Mouse (Mus musculus) liver, postnatal 0 days (tissue): Measurements from ENCODE around the gene Zfp791. TPM values are rescaled to one million over a fixed set of nuclear protein-coding genes. Genes with fewer than 3 reads are reported as not detected.

Source experiments
- ATAC-seq: fragments of 200-750 bp; cut with Nextera tagmentation; 2 replicates; pipeline ENCODE4 v1.8.0; 2017; ENCODE audit warnings: mild to moderate bottlenecking, moderate library complexity
- DNase-seq: peaks from one replicate; pipeline ENCODE4 v3.0.0-alpha.2; 2016
- H3K27ac ChIP-seq: fragments of 300-500 bp; sonication (generic); 2 replicates; pipeline ENCODE4 v1.5.1; 2014; ENCODE audit warnings: antibody characterized with exemption, moderate library complexity, mild to moderate bottlenecking, low read depth
- H3K27me3 ChIP-seq: fragments of 300-500 bp; sonication (generic); 2 replicates; pipeline ENCODE4 v1.6.1; 2014; ENCODE audit warnings: low read length, control low read depth, mixed read lengths; ENCODE audit not compliant: insufficient read depth
- H3K36me3 ChIP-seq: fragments of 300-500 bp; sonication (generic); replicated peaks from 2 replicates; pipeline ENCODE4 v1.6.1; 2014; ENCODE audit warnings: mild to moderate bottlenecking, control low read depth, low read length, moderate library complexity, mixed read lengths; ENCODE audit not compliant: insufficient read depth
- H3K4me1 ChIP-seq: fragments of 300-500 bp; sonication (generic); 2 replicates; pipeline ENCODE4 v1.6.1; 2014; ENCODE audit warnings: antibody characterized with exemption, mild to moderate bottlenecking, control low read depth; ENCODE audit not compliant: insufficient read depth
- H3K4me2 ChIP-seq: fragments of 300-500 bp; sonication (generic); 2 replicates; pipeline ENCODE4 v1.6.1; 2014; ENCODE audit warnings: low read depth, mild to moderate bottlenecking, low read length, moderate library complexity, mixed read lengths
- H3K4me3 ChIP-seq: fragments of 300-500 bp; sonication (generic); 2 replicates; pipeline ENCODE4 v1.5.1; 2014; ENCODE audit warnings: low read depth, low read length
- H3K9ac ChIP-seq: fragments of 300-500 bp; sonication (generic); replicated peaks from 2 replicates; pipeline ENCODE4 v1.6.1; 2014; ENCODE audit warnings: mild to moderate bottlenecking, moderate library complexity
- H3K9me3 ChIP-seq: fragments of 300-500 bp; sonication (generic); 2 replicates; pipeline ENCODE4 v1.6.1; 2016; ENCODE audit warnings: mild to moderate bottlenecking, control low read depth, low read length, mixed read lengths
- CTCF ChIP-seq: sonication (generic); IDR thresholded peaks from 2 replicates; pipeline ENCODE4 v1.5.1; 2016; ENCODE audit warnings: antibody characterized with exemption, low read depth
- EP300 ChIP-seq: IDR thresholded peaks from 2 replicates; pipeline ENCODE4 v1.6.1; 2016; ENCODE audit warnings: antibody characterized with exemption, low read depth, mild to moderate bottlenecking
- WGBS: fragments of 180-500 bp; shearing (Covaris S2); extraction: QIAGEN DNeasy Blood & Tissue Kit; methylation state at CpG from one replicate; pipeline ENCODE4 v1.1.7; 2014; ENCODE audit not compliant: insufficient replicate concordance; 5-methylcytosine and 5-hydroxymethylcytosine counted together
- microRNA-seq: library from miRNA; unstranded; fragments of <30 nt; microRNA quantifications from one replicate; pipeline ENCODE4, GENCODE M21; 2016
- polyA plus RNA-seq: library from polyadenylated mRNA; unstranded; fragments of >200 nt; fragmentation: Nextera tagmentation; extraction: Ambion mirVana; gene quantifications from 2 replicates; pipeline ENCODE4 v1.2.1, GENCODE M21; 2015

Zfp791 gene
- polyA plus RNA-seq, 1 experiment from 2014 or later, result 5.2 TPM

GRCm38 (mm10) chr8:85059879-85060616 is 62.8 kb downstream of the Zfp791 start, which contains the start of gene Fbxw9:
Gene Fbxw9, plus strand, starts transcription at chr8:85060055.
- H3K4me1 ChIP-seq, result peaks cover 18% of the 10 kb centered on the region
- DNase-seq (peak; percentile 91), ATAC-seq (peak; percentile 89)
- H3K27me3 ChIP-seq, result no peaks in the 10 kb centered on the region
- H3K36me3 ChIP-seq, result peaks cover 22% of the 10 kb centered on the region
- H3K4me3 ChIP-seq, result peak within 1 kb of the TSS; percentile 88
- peak within 1 kb of the TSS; percentile 72 for H3K9ac ChIP-seq
- peak within 1 kb of the TSS; percentile 98 for H3K4me2 ChIP-seq
- WGBS, result under 1% methylated on average over 52 of the region's 53 CpGs
- TF ChIP-seq EP300, result no peak
- TF ChIP-seq CTCF, result no peak
- no peaks in the 10 kb centered on the region for H3K9me3 ChIP-seq
- no peak within 1 kb of the TSS for H3K27ac ChIP-seq

Small RNA genes lying within 50 kb of the gene (microRNA-seq; reads per million reads assigned to microRNA genes)
- 1.2 reads per million for gene Gm23388
- gene Mir7070, result 1.6 reads per million

Other genes starting within 250 kb of the Zfp791 start
- 139 and 141 TPM in 2 replicates for gene Gcdh, start 229.2 kb downstream of the Zfp791 start, polyA plus RNA-seq
- gene Klf1, start 221.2 kb downstream of the Zfp791 start, polyA plus RNA-seq, result 133 and 149 TPM in 2 replicates
- 15.4 and 16.0 TPM in 2 replicates for gene Dnase2a, start 214.5 kb downstream of the Zfp791 start, polyA plus RNA-seq
- gene Mast1, start 185.7 kb downstream of the Zfp791 start, polyA plus RNA-seq, result 0.07 TPM in 1 of 2 replicates, not detected in the other
- 0.09 TPM in 1 of 2 replicates, not detected in the other for gene Rtbdn, start 176.1 kb downstream of the Zfp791 start, polyA plus RNA-seq
- 0.89 TPM in 1 of 2 replicates, not detected in the other for gene Gm49661, start 153.7 kb downstream of the Zfp791 start, polyA plus RNA-seq
- gene Prdx2, start 153.5 kb downstream of the Zfp791 start, polyA plus RNA-seq, result 780 and 831 TPM in 2 replicates
- gene Rnaseh2a, start 153.3 kb downstream of the Zfp791 start, polyA plus RNA-seq, result 67.1 and 70.8 TPM in 2 replicates
- gene Junb, start 144.4 kb downstream of the Zfp791 start, polyA plus RNA-seq, result 14.2 and 21.9 TPM in 2 replicates
- gene Hook2, start 132.5 kb downstream of the Zfp791 start, polyA plus RNA-seq, result 12.0 and 12.2 TPM in 2 replicates
- gene Best2, start 108.6 kb downstream of the Zfp791 start, polyA plus RNA-seq, result not detected in 2 replicates
- gene Asna1, start 97.8 kb downstream of the Zfp791 start, polyA plus RNA-seq, result 33.2 and 34.4 TPM in 2 replicates
- 63.0 and 73.6 TPM in 2 replicates for gene Trir, start 96.3 kb downstream of the Zfp791 start, polyA plus RNA-seq
- gene Tnpo2, start 86.2 kb downstream of the Zfp791 start, polyA plus RNA-seq, result 7.6 and 8.2 TPM in 2 replicates
- 14.4 and 14.9 TPM in 2 replicates for gene Fbxw9, start 63.0 kb downstream of the Zfp791 start, polyA plus RNA-seq
- not detected in 2 replicates for gene Gm5741, start 55.1 kb downstream of the Zfp791 start, polyA plus RNA-seq
- 24.8 and 27.7 TPM in 2 replicates for gene Dhps, start 51.3 kb downstream of the Zfp791 start, polyA plus RNA-seq
- 63.5 and 66.8 TPM in 2 replicates for gene Wdr83os, start 42.4 kb downstream of the Zfp791 start, polyA plus RNA-seq
- gene Wdr83, start 41.8 kb downstream of the Zfp791 start, polyA plus RNA-seq, result 17.6 and 18.4 TPM in 2 replicates
- 42.6 and 44.6 TPM in 2 replicates for gene Man2b1, start 39.8 kb downstream of the Zfp791 start, polyA plus RNA-seq
- not detected in 2 replicates for gene Cks1brt, start 28.8 kb upstream of the Zfp791 start, polyA plus RNA-seq
- gene Olfr371, start 102.9 kb upstream of the Zfp791 start, polyA plus RNA-seq, result not detected in 2 replicates
- gene Orc6, start 176.5 kb upstream of the Zfp791 start, polyA plus RNA-seq, result 40.1 and 46.3 TPM in 2 replicates
- gene Vps35, start 176.7 kb upstream of the Zfp791 start, polyA plus RNA-seq, result 48.1 and 54.6 TPM in 2 replicates